In genomic region chr1:191224302-191224980, GRCm38 (mm10) we compare ENCODE assay signal across 8 mouse cellular contexts. TPM values are rescaled to one million over a fixed set of nuclear protein-coding genes. Genes with fewer than 3 reads are reported as not detected.
A peak's percentile ranks its signal among the peaks of the same experiment; 100 is the strongest.
DNase-seq lines count a peak whose midpoint lies in the region; ATAC-seq lines count a peak whose summit lies in the region.

No protein-coding gene starts in this region.

- peak overlapping the region; percentile 69 for H3K27ac ChIP-seq in hindbrain, embryonic 16.5 days (ENCODE audit: low read depth, low read length)
- peak overlapping the region; percentile 98 for H3K27ac ChIP-seq in macrophage

- H3K27me3 ChIP-seq in hindbrain, embryonic 16.5 days (replicated peaks; ENCODE audit: control insufficient read depth, insufficient read depth, low read length), result no peaks in the 10 kb centered on the region

- no peaks in the 10 kb centered on the region for H3K36me3 ChIP-seq in hindbrain, embryonic 16.5 days (ENCODE audit: control insufficient read depth, insufficient read depth, low read length)
- no peaks in the 10 kb centered on the region for H3K36me3 ChIP-seq in macrophage (ENCODE audit: inconsistent target)

- peak overlapping the region; percentile 64 for H3K4me2 ChIP-seq in hindbrain, embryonic 16.5 days (ENCODE audit: low read length)

- peak overlapping the region; percentile 68 for H3K4me3 ChIP-seq in hindbrain, embryonic 16.5 days (ENCODE audit: low read length)
- peak overlapping the region; percentile 55 for H3K4me3 ChIP-seq in macrophage (ENCODE audit: inconsistent target)

- H3K79me2 ChIP-seq in macrophage (ENCODE audit: inconsistent target), result peaks cover 47% of the 10 kb centered on the region

- ATAC-seq in hindbrain, embryonic 16.5 days, result peak; percentile 89

- H3K4me1 ChIP-seq in hindbrain, embryonic 16.5 days (ENCODE audit: control insufficient read depth, insufficient read depth, low read depth, low read length), result peaks cover 11% of the 10 kb centered on the region

- H3K9ac ChIP-seq in hindbrain, embryonic 16.5 days (ENCODE audit: low read depth, low read length), result peak overlapping the region; percentile 82

- no peaks in the 10 kb centered on the region for H3K9me3 ChIP-seq in hindbrain, embryonic 16.5 days (ENCODE audit: control insufficient read depth, low read length)

- peak; percentile 90 for DNase-seq in R1 (ENCODE audit: low read depth, low spot score)
- DNase-seq in cerebellum, postnatal 25 days, result peak; percentile 96 to 97
- DNase-seq in frontal cortex, postnatal 36 days (ENCODE audit: low spot score in 2 of 2), result peak; percentile 93
- peak; percentile 93 to 95 for DNase-seq in left cerebral cortex, adult 18-20 months (ENCODE audit: low spot score in 2 of 2)
- DNase-seq in right cerebral cortex, adult 18-20 months, result peak; percentile 92
- peak; percentile 80 for DNase-seq in urinary bladder, postnatal 10 days (ENCODE audit: low spot score)

- WGBS in hindbrain, embryonic 16.5 days, result 1% methylated on average over 57 of the region's 57 CpGs
- WGBS in macrophage (ENCODE audit: missing documents), result under 1% methylated on average over 52 of the region's 57 CpGs

RNA-seq across cellular contexts. Expression of gene Atf3, which starts 6.6 kb away (rescaled TPM):
- 1.7 and 2.1 TPM in 2 replicates for polyA plus RNA-seq in hindbrain, embryonic 16.5 days (2015; fragmentation: Nextera tagmentation; extraction: Ambion mirVana)
- 1 to 10 TPM in 1 of 2 experiments, under 1 TPM in 1; 0.91 to 3.1 TPM for total RNA-seq in left cerebral cortex, adult 18-20 months (2021)
- 100 to 1,000 TPM in 22 of 26 experiments, 10 to 100 TPM in 4; 71.4 to 886 (median 177) TPM for total RNA-seq in macrophage (2018; cell fraction: chromatin; rRNA removed)
- 1,000 to 10,000 TPM in 3 of 26 experiments, 100 to 1,000 TPM in 23; 230 to 1,349 (median 405) TPM for total RNA-seq in macrophage (2018; cell fraction: cytosol; rRNA removed)
- 1,000 to 10,000 TPM in 2 of 26 experiments, 100 to 1,000 TPM in 24; 130 to 1,042 (median 343) TPM for total RNA-seq in macrophage (2018; cell fraction: nucleus; rRNA removed)
- 201 to 678 TPM (median 211 TPM) in 3 replicates for polyA plus RNA-seq in macrophage (2018)

RNA-seq across cellular contexts. Expression of gene Fam71a, which starts 59.8 kb away (rescaled TPM):
- not detected in 2 replicates for polyA plus RNA-seq in hindbrain, embryonic 16.5 days (2015; fragmentation: Nextera tagmentation; extraction: Ambion mirVana)
- total RNA-seq in left cerebral cortex, adult 18-20 months (2021), result not detected
- 1 to 10 TPM in 2 of 26 experiments, under 1 TPM in 11, not detected in 13; 0.28 to 1.7 (median 0.57) TPM for total RNA-seq in macrophage (2018; cell fraction: chromatin; rRNA removed)
- total RNA-seq in macrophage (2018; cell fraction: cytosol; rRNA removed), result under 1 TPM in 2 of 26 experiments, not detected in 24; 0.09 TPM
- total RNA-seq in macrophage (2018; cell fraction: nucleus; rRNA removed), result 10 to 100 TPM in 1 of 26 experiments, 1 to 10 TPM in 1, under 1 TPM in 15, not detected in 9; 0.21 to 15.2 (median 0.40) TPM
- polyA plus RNA-seq in macrophage (2018), result not detected in 3 replicates

Comparison
In these comparisons a context has a peak if more than half of its experiments do, and no peak if none do; other contexts are left out.
1. Peak in every context shown above with its lines: DNase-seq, ATAC-seq, H3K4me3 ChIP-seq and H3K27ac ChIP-seq.
2. RNA of gene Atf3, which starts 6.6 kb away (polyA plus RNA-seq): 201 to 678 TPM in macrophage; 1.7 to 2.1 TPM in hindbrain, embryonic 16.5 days; every median in the first group is over 10 times any median in the second.